Mouse (Mus musculus) hindbrain, embryonic 14.5 days (tissue): ENCODE data around the gene Tmem19. TPM values are rescaled to one million over a fixed set of nuclear protein-coding genes. Genes with fewer than 3 reads are reported as not detected.

ENCODE experiments used
- ATAC-seq: fragments of 200-750 bp; cut with Nextera tagmentation; 2 replicates; pipeline ENCODE4 v1.8.0; 2017; ENCODE audit warnings: moderate number of reproducible peaks, mild to moderate bottlenecking, moderate TSS enrichment, moderate library complexity; ENCODE audit not compliant: low FRiP score
- DNase-seq: peaks from one replicate; pipeline ENCODE4 v3.0.0-alpha.2; 2015; ENCODE audit warnings: low spot score
- H3K27ac ChIP-seq: fragments of 300-500 bp; sonication (generic); 2 replicates; pipeline ENCODE4 v1.5.1; 2014; ENCODE audit warnings: mild to moderate bottlenecking, moderate library complexity
- H3K27me3 ChIP-seq: fragments of 300-500 bp; sonication (generic); 2 replicates; pipeline ENCODE4 v1.6.1; 2014; ENCODE audit warnings: mild to moderate bottlenecking, low read length, mixed read lengths; ENCODE audit not compliant: control insufficient read depth, insufficient read depth
- H3K36me3 ChIP-seq: fragments of 300-500 bp; sonication (generic); replicated peaks from 2 replicates; pipeline ENCODE4 v1.6.1; 2014; ENCODE audit not compliant: control insufficient read depth, insufficient read depth
- H3K4me1 ChIP-seq: fragments of 300-500 bp; sonication (generic); replicated peaks from 2 replicates; pipeline ENCODE4 v1.6.1; 2014; ENCODE audit warnings: antibody characterized with exemption, low read length, mixed read lengths; ENCODE audit not compliant: control insufficient read depth, insufficient read depth
- H3K4me2 ChIP-seq: fragments of 300-500 bp; sonication (generic); replicated peaks from 2 replicates; pipeline ENCODE4 v1.6.1; 2014; ENCODE audit warnings: mild to moderate bottlenecking, moderate library complexity
- H3K4me3 ChIP-seq: fragments of 300-500 bp; sonication (generic); replicated peaks from 2 replicates; pipeline ENCODE4 v1.5.1; 2014; ENCODE audit warnings: mild to moderate bottlenecking, low read length
- H3K9ac ChIP-seq: fragments of 300-500 bp; sonication (generic); 2 replicates; pipeline ENCODE4 v1.6.1; 2014
- H3K9me3 ChIP-seq: fragments of 300-500 bp; sonication (generic); 2 replicates; pipeline ENCODE4 v1.6.1; 2016; ENCODE audit warnings: low read length; ENCODE audit not compliant: control insufficient read depth
- WGBS: fragments of 180-500 bp; shearing (Covaris S2); extraction: QIAGEN DNeasy Blood & Tissue Kit; methylation state at CpG from one replicate; pipeline ENCODE4 v1.1.7; 2014; 5-methylcytosine and 5-hydroxymethylcytosine counted together
- polyA plus RNA-seq: library from polyadenylated mRNA; unstranded; fragments of >200 nt; fragmentation: Nextera tagmentation; extraction: Ambion mirVana; gene quantifications from 2 replicates; pipeline ENCODE4 v1.2.1, GENCODE M21; 2014

Tmem19 gene
- polyA plus RNA-seq, 1 experiment from 2014 or later: 42.0 TPM

DNA sequence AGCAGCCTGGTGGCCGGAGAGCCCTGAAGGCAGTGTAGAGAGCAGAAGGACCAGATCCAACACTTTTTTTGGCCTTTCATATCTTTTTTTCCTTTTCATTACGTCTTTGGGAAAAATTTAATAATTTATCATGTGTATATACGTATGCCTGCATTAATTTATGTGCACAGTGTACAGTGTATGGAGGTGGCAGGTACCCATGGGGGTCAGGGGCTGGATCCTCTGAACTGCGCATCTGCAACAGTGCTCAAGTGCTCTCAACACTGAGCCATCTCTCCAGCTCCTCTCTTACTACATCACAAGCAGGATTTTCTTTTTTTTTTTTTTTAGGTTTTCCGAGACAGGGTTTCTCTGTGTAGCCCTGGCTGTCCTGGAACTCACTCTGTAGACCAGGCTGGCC lies 64.7 kb downstream of the Tmem19 start:
- 88% methylated on average over 5 of the region's 5 CpGs for WGBS

DNA sequence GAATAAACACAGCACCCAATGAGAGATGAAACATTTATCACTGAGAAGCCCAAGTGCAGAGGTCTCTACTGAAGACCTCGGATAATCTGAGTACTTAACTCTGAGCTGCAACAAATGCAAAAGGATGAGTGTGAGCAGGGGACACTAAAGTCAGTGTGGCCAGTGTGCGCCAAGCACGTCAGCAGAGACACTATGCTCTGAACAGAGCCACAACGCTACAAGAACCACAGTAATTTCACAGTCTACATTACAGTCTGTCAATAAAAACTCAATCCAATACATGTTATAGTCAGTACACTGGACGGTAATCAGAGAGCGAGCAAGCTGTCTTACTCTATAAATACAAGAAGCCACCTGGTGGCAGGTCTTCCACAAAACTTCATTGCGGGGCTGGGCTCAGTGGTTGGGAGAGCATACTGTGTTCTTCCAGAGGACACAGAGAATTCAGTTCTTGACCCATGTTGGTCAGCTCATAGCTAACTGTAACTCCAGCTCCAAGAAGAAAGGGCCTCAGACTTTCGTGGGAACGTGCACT lies 65.8 kb downstream of the Tmem19 start:
- no peak overlapping the region for H3K27ac ChIP-seq
- WGBS: 88% methylated on average over 9 of the region's 9 CpGs
- no peaks in the 10 kb centered on the region for H3K9me3 ChIP-seq
- H3K4me3 ChIP-seq: no peak overlapping the region
- no peaks in the 10 kb centered on the region for H3K4me1 ChIP-seq
- H3K27me3 ChIP-seq: no peaks in the 10 kb centered on the region
- H3K9ac ChIP-seq: no peak overlapping the region
- peaks cover 84% of the 10 kb centered on the region for H3K36me3 ChIP-seq
- no peak for DNase-seq
- no peak overlapping the region for H3K4me2 ChIP-seq
- ATAC-seq: no peak

More for the DNA sequence above, 64.7 kb downstream of the Tmem19 start:
- no peak overlapping the region for H3K4me3 ChIP-seq
- no peaks in the 10 kb centered on the region for H3K27me3 ChIP-seq
- no peaks in the 10 kb centered on the region for H3K9me3 ChIP-seq
- ATAC-seq (no peak), DNase-seq (no peak)
- H3K4me2 ChIP-seq: no peak overlapping the region
- H3K36me3 ChIP-seq: peaks cover 83% of the 10 kb centered on the region
- no peaks in the 10 kb centered on the region for H3K4me1 ChIP-seq
- no peak overlapping the region for H3K9ac ChIP-seq
- H3K27ac ChIP-seq: no peak overlapping the region

DNA sequence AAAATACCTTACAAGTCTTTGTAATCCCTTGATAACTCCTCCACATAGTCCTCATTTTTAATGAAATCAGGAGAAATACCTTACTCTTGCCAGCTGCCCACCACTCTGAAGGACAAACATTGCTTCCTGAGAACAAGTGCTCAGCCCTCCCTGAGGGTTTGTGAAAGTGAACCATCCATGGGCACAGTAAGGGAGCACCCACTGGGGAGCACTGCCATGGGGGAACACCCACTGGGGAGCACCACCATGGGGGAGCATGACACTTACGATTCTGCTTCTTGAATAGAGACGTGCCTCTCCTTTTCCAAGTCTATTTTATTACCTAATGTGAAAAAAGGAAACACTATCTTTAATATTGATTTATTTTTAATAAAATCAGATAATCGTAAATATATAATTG lies 67.1 kb downstream of the Tmem19 start:
- no peak overlapping the region for H3K27ac ChIP-seq
- H3K36me3 ChIP-seq: peaks cover 83% of the 10 kb centered on the region
- H3K27me3 ChIP-seq: no peaks in the 10 kb centered on the region
- H3K4me2 ChIP-seq: no peak overlapping the region
- no peak overlapping the region for H3K9ac ChIP-seq
- ATAC-seq (no peak), DNase-seq (no peak)
- no peaks in the 10 kb centered on the region for H3K9me3 ChIP-seq
- no peaks in the 10 kb centered on the region for H3K4me1 ChIP-seq
- no peak overlapping the region for H3K4me3 ChIP-seq
- 92% methylated on average over 3 of the region's 3 CpGs for WGBS

DNA sequence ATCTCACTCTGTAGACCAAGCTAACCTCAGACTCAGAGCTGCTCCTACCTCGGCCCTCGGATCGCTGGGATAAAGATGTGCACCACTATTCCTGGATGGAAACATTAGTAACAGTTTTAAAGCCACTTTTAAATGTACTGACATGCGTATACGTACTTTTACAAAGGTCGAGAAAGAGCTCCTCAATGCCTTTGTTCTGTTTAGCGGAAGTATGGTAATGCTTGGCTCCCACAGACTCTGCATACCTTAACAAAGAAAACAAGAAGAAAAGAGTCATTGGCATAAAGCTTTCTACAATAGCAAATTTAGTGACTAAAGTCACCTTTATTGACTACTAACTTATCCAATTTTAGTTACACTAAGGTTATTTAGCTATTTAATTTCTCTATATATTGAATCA lies 67.6 kb downstream of the Tmem19 start:
- 77% methylated on average over 7 of the region's 7 CpGs for WGBS
- no peak overlapping the region for H3K27ac ChIP-seq
- no peak overlapping the region for H3K4me3 ChIP-seq
- no peaks in the 10 kb centered on the region for H3K4me1 ChIP-seq
- no peaks in the 10 kb centered on the region for H3K9me3 ChIP-seq
- DNase-seq (no peak), ATAC-seq (no peak)
- no peak overlapping the region for H3K4me2 ChIP-seq
- peaks cover 83% of the 10 kb centered on the region for H3K36me3 ChIP-seq
- H3K27me3 ChIP-seq: no peaks in the 10 kb centered on the region
- H3K9ac ChIP-seq: no peak overlapping the region

DNA sequence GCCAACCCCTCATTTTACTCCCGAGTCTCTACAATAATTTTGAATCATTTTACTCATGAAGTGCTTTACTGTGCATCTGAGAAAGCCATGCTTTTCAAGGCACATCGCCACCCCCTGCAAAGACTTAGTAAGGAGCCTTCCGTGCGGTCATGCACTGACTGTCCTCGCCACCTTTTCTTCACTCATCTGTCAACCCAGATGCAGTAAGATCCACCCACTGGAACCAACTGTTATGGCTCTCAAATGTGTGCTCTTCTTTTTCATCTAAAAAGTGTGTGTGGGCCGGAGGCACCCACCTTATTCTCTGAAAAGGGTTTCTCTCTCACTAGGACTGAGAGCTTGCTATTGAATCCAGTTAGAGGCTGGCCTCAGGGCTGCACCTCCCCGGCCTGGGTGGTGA lies 68.4 kb downstream of the Tmem19 start:
- no peaks in the 10 kb centered on the region for H3K27me3 ChIP-seq
- DNase-seq: no peak
- H3K9ac ChIP-seq: no peak overlapping the region
- no peak overlapping the region for H3K4me3 ChIP-seq
- no peak overlapping the region for H3K27ac ChIP-seq
- 89% methylated on average over 7 of the region's 7 CpGs for whole genome bisulfite sequencing
- H3K4me1 ChIP-seq: no peaks in the 10 kb centered on the region
- no peaks in the 10 kb centered on the region for H3K9me3 ChIP-seq
- peaks cover 81% of the 10 kb centered on the region for H3K36me3 ChIP-seq
- no peak overlapping the region for H3K4me2 ChIP-seq
- no peak for ATAC-seq

DNA sequence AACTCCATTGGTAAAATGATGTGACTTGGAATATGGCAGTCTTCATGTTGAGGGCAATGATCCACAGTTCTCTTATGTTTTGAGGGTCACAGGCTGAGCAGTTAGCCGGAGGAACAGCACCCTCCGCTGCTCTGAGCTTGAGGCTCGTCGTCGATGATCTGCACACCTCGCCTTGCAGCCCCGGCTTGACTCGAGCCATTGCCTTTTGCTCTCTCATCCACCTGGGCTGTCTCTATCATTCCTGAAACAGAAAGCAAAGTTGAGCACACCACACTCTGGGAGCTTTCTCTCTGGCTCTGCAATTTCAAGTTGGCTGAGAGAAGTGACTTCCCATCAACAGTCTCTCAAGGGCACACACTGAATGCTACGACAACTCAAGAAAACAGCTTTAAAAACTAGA lies 71.6 kb downstream of the Tmem19 start:
- Histone ChIP-seq H3K27ac (no peak overlapping the region), H3K4me2 (no peak overlapping the region), H3K36me3 (peaks cover 87% of the 10 kb centered on the region), H3K9me3 (no peaks in the 10 kb centered on the region), H3K4me1 (no peaks in the 10 kb centered on the region), H3K9ac (no peak overlapping the region), H3K27me3 (no peaks in the 10 kb centered on the region), H3K4me3 (no peak overlapping the region)
- ATAC-seq (no peak), DNase-seq (no peak)
- 96% methylated on average over 9 of the region's 9 CpGs for WGBS

Other genes starting within 250 kb of the Tmem19 start
- 6.7 and 10.8 TPM in 2 replicates for gene Tph2, start 177.5 kb downstream of the Tmem19 start, polyA plus RNA-seq
- 35.0 and 45.0 TPM in 2 replicates for gene Tbc1d15, start 111.0 kb downstream of the Tmem19 start, polyA plus RNA-seq
- 12.1 and 13.4 TPM in 2 replicates for gene Rab21, start 46.9 kb downstream of the Tmem19 start, polyA plus RNA-seq
- 16.5 and 16.6 TPM in 2 replicates for gene Thap2, start 21.9 kb upstream of the Tmem19 start, polyA plus RNA-seq
- gene Zfc3h1, start 22.5 kb upstream of the Tmem19 start, polyA plus RNA-seq: 21.2 and 24.4 TPM in 2 replicates
- 0.39 and 0.42 TPM in 2 replicates for gene A930009A15Rik, start 207.5 kb upstream of the Tmem19 start, polyA plus RNA-seq
- 2.5 and 2.7 TPM in 2 replicates for gene Lgr5, start 225.3 kb upstream of the Tmem19 start, polyA plus RNA-seq